Mouse (Mus musculus) kidney, embryonic 14.5 days (tissue): ENCODE measurements around the gene Clmn. TPM values are rescaled to one million over a fixed set of nuclear protein-coding genes. Genes with fewer than 3 reads are reported as not detected.

ENCODE experiments used
- ATAC-seq: fragments of 200-750 bp; cut with Nextera tagmentation; 2 replicates; pipeline ENCODE4 v1.8.0; 2017; ENCODE audit warnings: moderate number of reproducible peaks, mild to moderate bottlenecking, moderate TSS enrichment, moderate library complexity; ENCODE audit not compliant: low FRiP score, low TSS enrichment
- H3K27ac ChIP-seq: fragments of 300-500 bp; sonication (generic); 2 replicates; pipeline ENCODE4 v1.5.1; 2014; ENCODE audit warnings: low read depth, mild to moderate bottlenecking, low read length, moderate library complexity, mixed read lengths
- H3K27me3 ChIP-seq: fragments of 300-500 bp; sonication (generic); 2 replicates; pipeline ENCODE4 v1.6.1; 2014; ENCODE audit warnings: mild to moderate bottlenecking, low read length; ENCODE audit not compliant: control insufficient read depth, insufficient read depth
- H3K36me3 ChIP-seq: fragments of 300-500 bp; sonication (generic); 2 replicates; pipeline ENCODE4 v1.6.1; 2014; ENCODE audit warnings: low read length, mixed read lengths; ENCODE audit not compliant: control insufficient read depth, insufficient read depth
- H3K4me1 ChIP-seq: fragments of 300-500 bp; sonication (generic); 2 replicates; pipeline ENCODE4 v1.6.1; 2014; ENCODE audit warnings: low read length, mixed read lengths; ENCODE audit not compliant: control insufficient read depth, insufficient read depth
- H3K4me2 ChIP-seq: fragments of 300-500 bp; sonication (generic); replicated peaks from 2 replicates; pipeline ENCODE4 v1.6.1; 2014; ENCODE audit warnings: low read depth, mild to moderate bottlenecking, low read length
- H3K4me3 ChIP-seq: fragments of 300-500 bp; sonication (generic); 2 replicates; pipeline ENCODE4 v1.5.1; 2014; ENCODE audit warnings: mild to moderate bottlenecking, low read length
- H3K9ac ChIP-seq: fragments of 300-500 bp; sonication (generic); 2 replicates; pipeline ENCODE4 v1.6.1; 2014; ENCODE audit warnings: low read depth, mild to moderate bottlenecking, low read length, moderate library complexity
- H3K9me3 ChIP-seq: fragments of 300-500 bp; sonication (generic); 2 replicates; pipeline ENCODE4 v1.6.1; 2016; ENCODE audit warnings: low read length; ENCODE audit not compliant: control insufficient read depth
- WGBS: fragments of 180-500 bp; shearing (Covaris S2); extraction: QIAGEN DNeasy Blood & Tissue Kit; methylation state at CpG from one replicate; pipeline ENCODE4 v1.1.7; 2014; 5-methylcytosine and 5-hydroxymethylcytosine counted together
- polyA plus RNA-seq: library from polyadenylated mRNA; unstranded; fragments of >200 nt; fragmentation: Nextera tagmentation; extraction: Ambion mirVana; gene quantifications from 2 replicates; pipeline ENCODE4 v1.2.1, GENCODE M21; 2014

Clmn gene
- polyA plus RNA-seq, 1 experiment from 2014 or later, result 5.3 TPM

DNA sequence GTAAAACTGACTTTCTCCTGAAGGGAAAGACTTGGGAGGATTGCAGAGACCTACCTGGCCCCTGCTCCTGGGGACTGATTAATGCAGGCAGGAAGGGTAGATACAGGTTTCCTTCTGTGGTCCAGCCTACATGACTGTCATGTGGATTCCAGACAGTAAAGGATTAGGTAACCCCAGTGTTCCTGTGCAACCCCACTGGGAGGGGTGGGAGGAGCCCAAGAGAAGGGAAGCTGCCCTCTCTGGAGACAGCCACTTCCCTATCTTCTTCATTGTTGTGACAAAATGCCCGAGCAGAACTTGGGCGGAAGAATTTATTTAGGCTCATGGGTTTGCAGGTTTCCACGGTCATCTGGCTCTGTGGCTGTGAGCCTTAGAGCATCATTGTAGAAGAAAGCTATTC lies 3.6 kb upstream of the Clmn start:
- Histone ChIP-seq H3K4me3 (no peak overlapping the region), H3K36me3 (no peaks in the 10 kb centered on the region), H3K4me1 (peaks cover 7% of the 10 kb centered on the region; the same call in 1 of the 2 replicates), H3K9me3 (no peaks in the 10 kb centered on the region), H3K27me3 (no peaks in the 10 kb centered on the region), H3K9ac (no peak overlapping the region), H3K27ac (no peak overlapping the region), H3K4me2 (no peak overlapping the region)
- no peak for ATAC-seq
- 78% methylated on average over 3 of the region's 3 CpGs for WGBS

- no peak overlapping the region for H3K4me3 ChIP-seq
- no peak overlapping the region for H3K27ac ChIP-seq
- ATAC-seq, result no peak
- H3K9ac ChIP-seq, result no peak overlapping the region
- no peaks in the 10 kb centered on the region for H3K9me3 ChIP-seq
- WGBS, result 81% methylated on average over 6 of the region's 6 CpGs
- H3K4me1 ChIP-seq, result peaks cover 7% of the 10 kb centered on the region; the same call in 1 of the 2 replicates
- H3K27me3 ChIP-seq, result no peaks in the 10 kb centered on the region
- H3K4me2 ChIP-seq, result no peak overlapping the region
- no peaks in the 10 kb centered on the region for H3K36me3 ChIP-seq
Observed at GRCm38 (mm10) chr12:104867851-104868250, 3.0 kb upstream of the Clmn start.

DNA sequence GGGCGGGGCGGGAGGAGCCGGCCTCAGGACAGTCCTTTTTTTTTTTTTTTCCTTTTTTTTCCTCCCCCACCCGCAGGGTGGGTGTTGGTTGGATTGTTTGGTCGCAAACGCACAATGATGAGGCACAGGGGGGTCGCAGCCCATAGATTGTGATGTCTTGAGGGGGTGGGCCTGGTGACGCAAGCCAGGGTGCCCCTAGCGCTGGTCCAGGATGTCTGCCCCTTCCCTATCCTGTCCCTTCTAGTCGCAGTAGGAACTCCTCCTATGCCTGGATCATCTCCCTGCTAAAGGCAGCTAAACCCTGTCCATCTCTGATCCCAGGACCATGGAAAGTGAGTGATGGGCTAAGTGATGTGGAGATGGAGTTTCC lies 275 bp upstream of the Clmn start:
- under 1% methylated on average over 6 of the region's 10 CpGs for WGBS
- Histone ChIP-seq H3K4me3 (peak overlapping the region; percentile 83), H3K27me3 (no peaks in the 10 kb centered on the region), H3K4me2 (peak overlapping the region; percentile 97), H3K9me3 (no peaks in the 10 kb centered on the region), H3K36me3 (no peaks in the 10 kb centered on the region), H3K27ac (no peak overlapping the region), H3K4me1 (peaks cover 7% of the 10 kb centered on the region; the same call in 1 of the 2 replicates), H3K9ac (peak overlapping the region; percentile 88; the same call in 1 of the 2 replicates)
- ATAC-seq, result peak; percentile 72

DNA sequence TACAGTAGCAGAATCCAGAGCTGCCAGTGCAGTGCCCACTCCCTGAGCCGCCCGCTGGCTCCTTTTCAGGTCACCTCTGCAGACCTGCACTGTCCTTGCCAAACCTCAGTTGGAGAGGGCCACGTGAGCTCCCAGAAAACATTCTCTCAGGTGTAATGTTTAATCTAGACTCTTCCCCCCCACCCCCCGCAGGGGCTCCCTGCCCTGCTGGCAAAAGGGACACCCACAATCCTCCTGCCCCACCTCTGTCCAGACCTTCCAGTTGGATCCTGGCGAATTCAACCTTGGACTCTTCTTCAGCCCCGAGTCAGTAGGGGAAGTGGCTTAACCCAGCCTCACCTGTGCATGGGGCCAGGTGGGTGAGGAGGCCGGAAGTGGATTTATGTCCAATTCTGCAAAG lies 1.2 kb downstream of the Clmn start:
- Histone ChIP-seq H3K4me3 (peak overlapping the region; percentile 83; the same call in 1 of the 2 replicates), H3K9me3 (no peaks in the 10 kb centered on the region), H3K27me3 (no peaks in the 10 kb centered on the region), H3K36me3 (no peaks in the 10 kb centered on the region), H3K9ac (no peak overlapping the region), H3K4me2 (peak overlapping the region; percentile 97), H3K27ac (no peak overlapping the region), H3K4me1 (peaks cover 7% of the 10 kb centered on the region; the same call in 1 of the 2 replicates)
- peak; percentile 33; the same call in 1 of the 2 replicates for ATAC-seq
- WGBS, result 73% methylated on average over 7 of the region's 7 CpGs

GRCm38 (mm10) chr12:104859140-104859539 lies 5.7 kb downstream of the Clmn start:
- no peaks in the 10 kb centered on the region for H3K9me3 ChIP-seq
- no peak overlapping the region for H3K4me2 ChIP-seq
- ATAC-seq, result no peak
- no peak overlapping the region for H3K9ac ChIP-seq
- H3K27me3 ChIP-seq, result no peaks in the 10 kb centered on the region
- H3K36me3 ChIP-seq, result no peaks in the 10 kb centered on the region
- 82% methylated on average over 7 of the region's 7 CpGs for WGBS
- H3K4me3 ChIP-seq, result no peak overlapping the region
- H3K27ac ChIP-seq, result no peak overlapping the region
- peaks cover 3% of the 10 kb centered on the region; the same call in 1 of the 2 replicates for H3K4me1 ChIP-seq

DNA sequence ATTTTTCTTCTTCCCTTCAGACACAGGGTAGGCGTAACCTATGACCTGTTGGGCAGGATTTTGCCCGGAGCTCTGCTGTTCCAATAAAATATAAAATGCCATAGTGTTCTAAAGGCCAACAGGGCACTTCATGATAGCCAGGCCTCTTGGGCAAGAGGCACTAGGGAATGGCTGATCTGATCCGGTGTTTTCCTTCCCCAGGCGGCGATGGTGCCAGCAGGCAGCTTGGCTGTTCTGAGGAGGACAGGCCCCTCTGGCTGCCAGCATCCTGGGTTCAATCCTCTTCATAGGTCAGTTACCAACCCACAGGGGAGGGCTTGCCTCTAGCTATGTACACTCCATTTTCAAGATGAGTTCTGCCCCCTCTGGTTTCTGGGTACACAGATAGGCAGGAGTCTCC lies 6.1 kb downstream of the Clmn start:
- Histone ChIP-seq H3K4me1 (peaks cover 3% of the 10 kb centered on the region; the same call in 1 of the 2 replicates), H3K27ac (no peak overlapping the region)
- 65% methylated on average over 5 of the region's 5 CpGs for WGBS

GRCm38 (mm10) chr12:104857614-104858013 lies 7.3 kb downstream of the Clmn start:
- Histone ChIP-seq H3K27me3 (no peaks in the 10 kb centered on the region), H3K4me2 (no peak overlapping the region), H3K9ac (no peak overlapping the region), H3K9me3 (no peaks in the 10 kb centered on the region), H3K27ac (no peak overlapping the region), H3K4me3 (no peak overlapping the region), H3K36me3 (no peaks in the 10 kb centered on the region), H3K4me1 (peaks cover 3% of the 10 kb centered on the region)
- ATAC-seq, result no peak
- WGBS, result 74% methylated on average over 10 of the region's 10 CpGs

More for the DNA sequence above, 6.1 kb downstream of the Clmn start:
- Histone ChIP-seq H3K4me3 (no peak overlapping the region), H3K9ac (no peak overlapping the region), H3K9me3 (no peaks in the 10 kb centered on the region), H3K27me3 (no peaks in the 10 kb centered on the region), H3K4me2 (no peak overlapping the region), H3K36me3 (no peaks in the 10 kb centered on the region)
- ATAC-seq, result no peak

DNA sequence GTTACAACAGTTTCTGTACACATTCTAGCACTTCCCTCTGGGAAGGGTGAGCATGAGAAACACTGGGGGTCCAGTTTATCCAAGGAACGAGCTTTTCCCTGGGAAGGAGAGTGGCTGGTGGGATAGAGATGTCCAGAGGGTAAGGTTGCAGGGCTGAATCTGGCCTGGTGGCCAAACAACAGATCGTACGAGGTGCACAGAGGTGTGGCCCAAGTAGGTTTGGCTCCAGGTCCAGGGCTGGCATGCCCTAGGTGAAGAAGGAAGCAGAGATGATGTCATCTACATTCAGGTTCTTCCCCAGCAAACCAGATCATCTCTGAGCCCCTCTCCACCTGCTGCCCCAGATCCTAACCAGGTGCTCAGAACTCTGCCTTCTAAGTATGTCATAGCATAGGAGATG lies 8.3 kb downstream of the Clmn start:
- 72% methylated on average over 3 of the region's 3 CpGs for WGBS
- ATAC-seq, result no peak

GRCm38 (mm10) chr12:104855548-104855947 lies 9.3 kb downstream of the Clmn start:
- peak; percentile 17; the same call in 1 of the 2 replicates for ATAC-seq
- H3K36me3 ChIP-seq, result no peaks in the 10 kb centered on the region
- WGBS, result 28% methylated on average over 7 of the region's 7 CpGs

More for the DNA sequence above, 8.3 kb downstream of the Clmn start:
- Histone ChIP-seq H3K27ac (no peak overlapping the region), H3K4me1 (peaks cover 9% of the 10 kb centered on the region), H3K36me3 (no peaks in the 10 kb centered on the region), H3K27me3 (no peaks in the 10 kb centered on the region), H3K9me3 (no peaks in the 10 kb centered on the region), H3K9ac (no peak overlapping the region), H3K4me2 (no peak overlapping the region), H3K4me3 (no peak overlapping the region)

More at GRCm38 (mm10) chr12:104855548-104855947, 9.3 kb downstream of the Clmn start:
- no peak overlapping the region for H3K9ac ChIP-seq
- H3K27ac ChIP-seq, result no peak overlapping the region
- no peaks in the 10 kb centered on the region for H3K27me3 ChIP-seq
- H3K4me3 ChIP-seq, result no peak overlapping the region
- no peak overlapping the region for H3K4me2 ChIP-seq
- peaks cover 9% of the 10 kb centered on the region for H3K4me1 ChIP-seq
- no peaks in the 10 kb centered on the region for H3K9me3 ChIP-seq
